Mouse (Mus musculus) fibroblast of lung, adult 2 months (primary cell): ENCODE data around the gene 1700028P14Rik.

Source experiments
- DNase-seq: peaks from one replicate; pipeline ENCODE4 v3.0.0-alpha.2; 2011; ENCODE audit warnings: low read depth

The 1700028P14Rik gene

GRCm38 (mm10) chr19:23607951-23608350 lies 44.7 kb downstream of the 1700028P14Rik start:
- DNase-seq = no peak

GRCm38 (mm10) chr19:23594950-23595349 lies 57.7 kb downstream of the 1700028P14Rik start:
- DNase-seq = no peak

GRCm38 (mm10) chr19:23578606-23579355 lies 73.8 kb downstream of the 1700028P14Rik start:
- no peak for DNase-seq

GRCm38 (mm10) chr19:23576685-23577084 lies 75.9 kb downstream of the 1700028P14Rik start:
- no peak for DNase-seq

GRCm38 (mm10) chr19:23563693-23564092 lies 88.9 kb downstream of the 1700028P14Rik start:
- DNase-seq = no peak

GRCm38 (mm10) chr19:23562588-23562987 lies 90.0 kb downstream of the 1700028P14Rik start:
- DNase-seq = no peak

- DNase-seq = no peak
These were observed 90.6 kb downstream of the 1700028P14Rik start for GRCm38 (mm10) chr19:23562061-23562460.

- DNase-seq = no peak
These were observed 99.2 kb downstream of the 1700028P14Rik start for GRCm38 (mm10) chr19:23553450-23553849.

- DNase-seq = no peak
These were observed 107.0 kb downstream of the 1700028P14Rik start for GRCm38 (mm10) chr19:23545604-23546003.

GRCm38 (mm10) chr19:23543244-23544004 lies 109.2 kb downstream of the 1700028P14Rik start:
- no peak for DNase-seq

- DNase-seq = no peak
These were observed 109.9 kb downstream of the 1700028P14Rik start for GRCm38 (mm10) chr19:23542759-23543158.

- DNase-seq = no peak
These were observed 116.9 kb downstream of the 1700028P14Rik start for GRCm38 (mm10) chr19:23535700-23536099.

- peak; percentile 28 for DNase-seq
These were observed 120.7 kb downstream of the 1700028P14Rik start for GRCm38 (mm10) chr19:23531899-23532298.

GRCm38 (mm10) chr19:23523711-23524110 lies 128.9 kb downstream of the 1700028P14Rik start:
- DNase-seq = peak; percentile 17

GRCm38 (mm10) chr19:23521831-23522230 lies 130.8 kb downstream of the 1700028P14Rik start:
- DNase-seq = no peak

GRCm38 (mm10) chr19:23521071-23521470 lies 131.5 kb downstream of the 1700028P14Rik start:
- DNase-seq = no peak

- DNase-seq = no peak
These were observed 132.0 kb downstream of the 1700028P14Rik start for GRCm38 (mm10) chr19:23520629-23521028.

- DNase-seq = no peak
These were observed 134.1 kb downstream of the 1700028P14Rik start for GRCm38 (mm10) chr19:23518477-23518876.

GRCm38 (mm10) chr19:23511303-23511702 lies 141.3 kb downstream of the 1700028P14Rik start:
- no peak for DNase-seq
